Mouse (Mus musculus) neutrophil, adult 5-6 weeks (primary cell): ENCODE data around the gene Mmachc. TPM values are rescaled to one million over a fixed set of nuclear protein-coding genes. Genes with fewer than 3 reads are reported as not detected.
A peak's percentile ranks its signal among the peaks of the same experiment; 100 is the strongest.

Experiments
- ATAC-seq: fragments of 151-379, 151-347 bp; 2 replicates; pipeline ENCODE4 v1.8.0; 2017; ENCODE audit warnings: mild to moderate bottlenecking, moderate TSS enrichment; ENCODE audit not compliant: insufficient number of reproducible peaks, poor library complexity, low FRiP score, severe bottlenecking; ENCODE audit errors: extremely low read depth
- total RNA-seq: library from RNA; stranded (forward); fragments of 200-1000 nt; gene quantifications from 2 replicates; pipeline ENCODE4 v1.2.3, GENCODE M21; 2017

The Mmachc gene
- 2.6 and 2.8 TPM in 2 replicates for total RNA-seq

DNA sequence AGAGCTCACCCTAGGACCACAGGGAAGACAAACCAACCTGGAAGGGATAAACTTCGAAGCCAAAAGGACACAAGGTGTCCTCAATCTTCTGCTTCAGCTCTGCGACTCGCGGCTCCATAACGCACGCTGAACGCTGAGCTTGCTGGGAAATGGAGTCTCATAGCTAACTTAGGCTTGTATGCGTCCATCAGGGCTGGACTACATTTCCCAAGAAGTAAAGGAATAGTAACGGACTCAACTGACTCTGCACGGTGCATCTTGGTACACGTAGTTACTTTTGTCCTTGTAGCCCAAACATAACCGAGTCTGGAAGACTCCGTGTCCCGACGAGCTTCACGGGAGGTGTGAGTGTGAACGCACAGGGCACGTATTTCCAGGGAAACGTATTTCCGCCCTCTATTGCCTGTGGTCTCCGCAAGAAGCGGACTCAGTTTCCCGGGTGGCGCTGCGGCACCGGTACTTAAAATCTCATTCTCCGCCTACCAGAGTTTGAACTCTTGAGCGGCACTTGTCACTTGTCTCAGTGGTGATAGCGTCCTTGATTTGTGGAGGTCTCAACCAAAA, at the start of gene Mmachc, which contains the start of gene Ccdc163:
TSS of gene Mmachc (minus strand) at position 206 of the 564 bp plus-strand sequence.
TSS of gene Ccdc163 (plus strand) at position 309 of the 564 bp plus-strand sequence.
- ATAC-seq: peak; percentile 97

GRCm38 (mm10) chr4:116749750-116750149, 41.5 kb upstream of the Mmachc start:
- no peak for ATAC-seq

DNA sequence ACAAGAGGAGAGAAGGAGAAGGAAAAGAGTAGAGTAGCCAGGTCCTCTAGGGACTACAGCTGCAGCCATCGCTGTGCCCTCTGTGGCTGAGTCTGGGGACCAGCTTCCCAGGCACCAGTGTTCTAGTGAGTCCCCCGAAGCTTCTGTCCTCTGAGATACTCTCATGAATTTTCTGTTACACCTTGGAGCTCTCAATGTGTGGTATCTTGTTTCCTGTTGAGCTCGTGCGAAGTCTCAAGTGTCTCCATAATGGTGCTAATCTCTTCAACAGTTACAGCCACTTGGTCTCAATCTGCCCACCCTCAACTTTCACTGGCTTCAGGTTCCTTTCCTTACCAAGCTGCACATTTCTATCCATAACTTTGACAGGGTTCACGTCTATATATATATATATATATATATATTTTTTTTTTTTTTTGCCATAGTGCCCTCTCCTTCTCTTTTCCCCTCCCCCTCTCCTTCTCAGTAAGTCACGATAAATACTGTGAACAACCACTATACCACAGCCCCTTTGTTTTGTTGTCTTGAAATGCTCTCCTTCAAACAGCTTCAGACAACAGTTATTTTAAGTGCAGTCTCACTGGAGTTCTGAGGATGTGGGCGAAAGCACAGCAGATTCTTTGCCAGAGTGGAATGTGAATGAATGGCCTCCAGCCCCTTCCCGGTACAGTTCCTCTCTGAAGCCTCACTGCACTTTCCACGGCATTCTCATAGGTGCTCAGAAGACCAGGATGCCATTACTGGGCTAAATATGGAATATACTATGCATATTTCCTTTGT, 31.0 kb upstream of the Mmachc start:
- no peak for ATAC-seq

DNA sequence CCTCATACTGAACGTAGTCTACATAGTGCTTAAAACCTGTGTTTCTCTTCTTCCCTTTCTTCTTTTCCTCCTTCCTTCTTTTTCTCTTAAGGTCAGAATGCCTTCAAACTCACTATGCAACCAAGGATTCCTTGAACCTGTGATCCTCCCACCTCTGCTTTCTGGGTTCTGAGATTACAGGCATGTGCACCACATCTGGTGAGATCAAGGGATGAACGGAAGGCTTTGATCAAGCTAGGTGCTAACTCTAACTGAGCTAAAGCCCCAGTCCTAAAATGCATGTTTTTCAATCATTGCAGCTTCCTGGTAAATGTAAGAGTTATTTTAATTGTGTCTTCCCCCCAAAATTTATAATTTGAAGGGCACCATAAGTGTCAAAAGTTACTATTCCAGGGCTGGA, 26.8 kb upstream of the Mmachc start:
- no peak for ATAC-seq

GRCm38 (mm10) chr4:116732355-116732754, 24.1 kb upstream of the Mmachc start:
- no peak for ATAC-seq

DNA sequence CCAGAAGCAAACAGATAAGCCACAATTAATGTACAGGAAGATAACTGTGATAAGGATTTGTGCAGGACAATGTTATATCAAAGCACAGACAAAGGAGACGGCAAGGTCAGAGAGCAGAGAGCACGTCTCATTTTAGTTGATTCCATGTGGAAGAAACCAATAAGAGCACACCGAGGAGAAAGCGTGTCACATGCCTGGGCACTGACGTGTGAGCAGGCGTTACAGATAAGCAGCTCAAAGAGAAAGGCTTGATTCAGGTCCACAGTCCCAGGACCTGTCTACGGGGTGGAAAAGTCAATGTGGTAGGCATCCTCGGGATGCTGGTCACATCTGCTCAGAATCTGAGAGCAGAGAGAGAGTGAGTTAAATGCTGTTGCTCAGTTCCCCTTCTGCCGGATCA, 22.9 kb upstream of the Mmachc start:
- ATAC-seq: no peak

DNA sequence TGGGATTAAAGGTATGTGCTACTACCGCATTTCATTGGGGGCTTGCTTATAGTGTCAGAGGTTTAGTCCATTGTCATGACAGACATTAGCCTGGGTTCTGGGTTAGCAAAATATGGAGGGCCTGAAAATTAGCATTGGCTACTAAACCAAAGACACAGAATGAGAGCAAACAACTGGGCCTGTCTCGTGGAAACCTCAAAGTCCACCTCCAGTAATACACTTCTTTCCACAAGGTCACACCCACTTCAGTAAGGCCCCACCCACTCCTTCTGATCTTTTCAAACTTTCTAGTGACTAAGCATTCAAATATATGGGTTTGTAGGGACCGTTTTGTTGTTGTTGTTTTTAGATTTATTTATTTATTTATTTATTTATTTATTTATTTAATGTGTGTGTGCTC, 21.3 kb upstream of the Mmachc start:
- ATAC-seq: no peak

GRCm38 (mm10) chr4:116727401-116727800, 19.2 kb upstream of the Mmachc start:
- ATAC-seq: no peak

DNA sequence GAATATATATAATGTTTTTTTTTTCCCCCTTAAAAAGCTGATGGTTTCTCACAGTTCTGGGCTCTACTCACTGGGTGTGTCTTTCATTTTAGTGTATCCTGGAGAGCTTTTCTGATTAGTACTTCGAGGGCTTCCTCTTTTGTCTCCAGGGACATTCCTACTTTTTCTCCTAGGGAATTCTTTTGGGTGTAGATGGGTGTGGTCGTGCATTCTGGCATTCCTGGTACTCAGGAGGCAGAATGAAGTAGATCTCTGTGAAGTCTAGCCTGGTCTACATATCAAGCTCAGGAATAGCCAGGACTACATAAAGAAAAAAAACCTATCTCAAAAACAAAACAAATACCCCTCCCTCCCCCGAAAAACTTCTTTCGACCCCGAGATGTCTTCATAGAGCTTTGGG, 17.2 kb upstream of the Mmachc start:
- no peak for ATAC-seq

- ATAC-seq: no peak
Measured at GRCm38 (mm10) chr4:116722230-116722629, 14.0 kb upstream of the Mmachc start.

- no peak for ATAC-seq
Measured at GRCm38 (mm10) chr4:116721098-116721628, 13.0 kb upstream of the Mmachc start.

GRCm38 (mm10) chr4:116720343-116721097, 12.3 kb upstream of the Mmachc start, which contains the start of gene Tesk2:
Gene Tesk2 (plus strand): TSS chr4:116720948.
- peak; percentile 95 for ATAC-seq

- peak; percentile 45 for ATAC-seq
Measured at GRCm38 (mm10) chr4:116719396-116719795, 11.2 kb upstream of the Mmachc start.

DNA sequence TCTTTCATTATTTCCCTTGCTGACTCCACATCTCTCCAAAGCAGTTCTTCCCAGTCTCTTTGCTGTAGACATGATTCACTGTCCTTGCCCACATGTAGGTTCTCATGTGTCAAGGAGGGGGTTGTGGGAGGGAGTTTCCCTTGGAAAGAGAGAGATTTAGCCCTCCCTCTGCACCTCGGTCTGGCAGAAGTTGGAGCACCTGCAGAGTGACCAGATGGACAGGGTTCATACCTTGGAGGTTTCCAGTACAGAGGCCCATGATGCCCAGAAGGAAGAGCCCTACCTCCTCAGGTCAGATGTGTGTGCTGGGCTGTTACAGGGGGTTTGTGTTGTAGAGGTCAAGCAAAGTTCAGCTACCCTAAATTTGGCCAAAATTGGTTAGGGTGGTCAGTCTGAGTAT, 4.3 kb upstream of the Mmachc start:
- no peak for ATAC-seq

DNA sequence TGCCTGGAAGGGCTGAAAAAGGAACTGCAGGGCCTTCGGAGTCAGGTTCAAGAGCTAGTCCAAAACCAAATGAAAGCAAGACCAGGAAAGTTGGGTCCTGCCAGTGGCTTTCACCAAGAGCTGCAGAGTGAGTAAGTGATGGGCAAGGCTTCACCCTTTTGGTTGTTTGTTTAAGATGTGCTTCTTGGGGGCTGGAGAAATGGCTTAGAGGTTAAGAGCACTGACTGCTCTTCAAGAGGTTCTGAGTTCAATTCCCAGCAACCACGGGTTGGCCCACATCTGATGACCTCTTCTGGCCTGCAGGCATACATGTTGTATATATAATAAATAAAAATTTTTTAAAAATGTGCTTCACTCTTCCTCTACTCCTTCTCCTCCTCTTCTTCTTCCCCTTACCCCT, 1.9 kb upstream of the Mmachc start:
- no peak for ATAC-seq

DNA sequence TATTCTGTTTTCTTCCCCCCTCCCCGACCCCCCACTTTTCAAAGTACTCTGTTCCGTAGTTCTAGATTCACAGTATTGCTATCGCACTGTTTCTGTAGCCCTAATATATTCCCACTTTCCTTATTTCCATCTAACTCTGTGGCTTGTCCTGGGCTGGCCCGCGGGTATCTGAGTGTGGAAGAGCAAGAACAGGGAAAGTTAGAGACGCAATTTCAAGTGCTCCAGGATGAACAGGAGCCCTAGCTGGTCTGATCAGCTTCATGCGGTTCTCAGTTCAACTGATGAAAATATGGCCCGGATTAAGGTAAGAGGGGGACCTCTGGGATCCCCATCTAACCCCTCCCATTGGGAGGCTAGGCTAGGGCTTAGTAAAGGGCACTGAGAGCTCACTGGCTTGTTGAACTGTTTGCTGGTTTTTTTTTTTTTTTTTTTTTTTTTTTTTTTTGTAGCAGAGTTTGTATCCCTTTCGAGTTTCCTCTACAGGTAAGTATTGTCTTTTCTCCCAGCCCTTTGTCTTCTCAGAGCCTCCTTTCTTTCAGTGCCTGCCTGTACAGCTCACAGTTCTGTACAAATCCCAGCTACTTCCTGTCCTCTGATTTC, 685 bp upstream of the Mmachc start:
- ATAC-seq: no peak

DNA sequence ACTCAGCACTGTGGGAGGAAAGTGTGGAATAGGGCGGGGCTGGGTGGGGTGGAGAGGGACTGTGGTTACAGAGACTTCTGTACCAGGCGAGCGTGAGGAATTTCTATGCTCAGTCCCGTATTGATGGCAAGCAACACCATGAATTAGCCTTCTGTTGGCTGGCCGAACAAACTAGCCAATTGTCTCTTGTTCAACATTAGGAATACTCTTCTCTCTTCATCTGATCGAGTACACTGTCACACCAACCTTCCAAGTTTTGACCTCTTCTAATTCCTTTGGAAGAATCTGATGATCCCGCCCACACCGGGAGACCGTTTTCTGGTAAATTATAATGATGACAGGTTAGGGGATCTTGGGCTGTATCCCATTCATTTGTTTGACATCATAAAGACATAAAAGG, 540 bp downstream of the Mmachc start:
- ATAC-seq: no peak

DNA sequence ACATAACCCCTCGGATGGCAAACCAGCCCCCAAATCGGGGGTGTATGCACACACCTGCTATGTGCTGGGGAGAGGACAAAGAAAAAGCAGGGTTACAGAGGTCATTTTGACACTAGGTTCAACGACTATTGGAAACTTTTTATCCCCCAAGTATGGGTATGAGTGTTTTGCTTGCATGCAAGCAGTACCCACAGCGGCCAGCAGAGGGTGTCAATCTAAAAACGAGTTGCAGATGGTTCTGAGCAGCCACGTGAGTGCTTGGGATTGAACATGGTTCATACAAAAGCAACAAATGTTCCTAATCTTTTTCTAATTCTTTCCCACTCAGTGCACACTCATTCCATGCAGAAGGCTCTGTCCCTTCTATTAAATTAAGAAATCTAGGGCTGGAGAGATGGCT, 4.4 kb downstream of the Mmachc start:
- ATAC-seq: peak; percentile 41

DNA sequence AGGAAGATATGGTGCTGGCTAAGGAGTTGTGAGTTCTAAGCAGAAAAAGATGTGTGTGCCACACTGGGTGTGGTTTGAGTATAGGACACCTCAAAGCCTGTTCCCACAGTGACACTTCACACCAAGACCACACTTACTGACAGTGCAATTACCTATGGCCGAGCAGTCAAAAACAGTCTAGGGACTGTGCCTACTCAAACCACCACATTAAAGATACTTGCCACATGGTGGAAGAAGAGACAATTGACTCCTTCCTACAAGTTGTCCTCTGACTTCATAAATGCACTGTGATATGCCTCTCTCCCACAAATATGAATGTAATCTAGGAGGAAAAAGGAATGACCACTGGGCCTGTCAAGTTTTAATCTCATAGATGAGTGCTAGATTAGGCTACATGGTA, 7.2 kb downstream of the Mmachc start:
- no peak for ATAC-seq
